Mouse (Mus musculus) kidney, embryonic 16.5 days (tissue): ENCODE data around the gene Smchd1. TPM values are rescaled to one million over a fixed set of nuclear protein-coding genes. Genes with fewer than 3 reads are reported as not detected.

Experiments
- ATAC-seq: fragments of 200-750 bp; cut with Nextera tagmentation; 2 replicates; pipeline ENCODE4 v1.8.0; 2017; ENCODE audit warnings: moderate TSS enrichment; ENCODE audit not compliant: low FRiP score, low TSS enrichment
- H3K27ac ChIP-seq: fragments of 300-500 bp; sonication (generic); 2 replicates; pipeline ENCODE4 v1.5.1; 2014; ENCODE audit warnings: low read length
- H3K27me3 ChIP-seq: fragments of 300-500 bp; sonication (generic); 2 replicates; pipeline ENCODE4 v1.6.1; 2014; ENCODE audit warnings: low read length, control low read depth, mixed read lengths; ENCODE audit not compliant: insufficient read depth
- H3K36me3 ChIP-seq: fragments of 300-500 bp; sonication (generic); 2 replicates; pipeline ENCODE4 v1.6.1; 2014; ENCODE audit warnings: low read length, control low read depth, mixed read lengths; ENCODE audit not compliant: insufficient read depth
- H3K4me1 ChIP-seq: fragments of 300-500 bp; sonication (generic); 2 replicates; pipeline ENCODE4 v1.6.1; 2014; ENCODE audit warnings: low read length, control low read depth, mixed read lengths; ENCODE audit not compliant: insufficient read depth
- H3K4me2 ChIP-seq: fragments of 300-500 bp; sonication (generic); replicated peaks from 2 replicates; pipeline ENCODE4 v1.6.1; 2014; ENCODE audit warnings: low read depth, low read length
- H3K4me3 ChIP-seq: fragments of 300-500 bp; sonication (generic); 2 replicates; pipeline ENCODE4 v1.5.1; 2014; ENCODE audit warnings: mild to moderate bottlenecking, low read length
- H3K9ac ChIP-seq: fragments of 300-500 bp; sonication (generic); replicated peaks from 2 replicates; pipeline ENCODE4 v1.6.1; 2014; ENCODE audit warnings: low read length
- H3K9me3 ChIP-seq: fragments of 300-500 bp; sonication (generic); 2 replicates; pipeline ENCODE4 v1.6.1; 2016; ENCODE audit warnings: low read length, control low read depth
- WGBS: fragments of 180-500 bp; shearing (Covaris S2); extraction: QIAGEN DNeasy Blood & Tissue Kit; methylation state at CpG from one replicate; pipeline ENCODE4 v1.1.7; 2014; 5-methylcytosine and 5-hydroxymethylcytosine counted together
- polyA plus RNA-seq: library from polyadenylated mRNA; unstranded; fragments of >200 nt; fragmentation: Nextera tagmentation; extraction: Ambion mirVana; gene quantifications from 2 replicates; pipeline ENCODE4 v1.2.1, GENCODE M21; 2015

Smchd1 gene
- polyA plus RNA-seq, 1 experiment from 2014 or later, result 54.7 TPM

DNA sequence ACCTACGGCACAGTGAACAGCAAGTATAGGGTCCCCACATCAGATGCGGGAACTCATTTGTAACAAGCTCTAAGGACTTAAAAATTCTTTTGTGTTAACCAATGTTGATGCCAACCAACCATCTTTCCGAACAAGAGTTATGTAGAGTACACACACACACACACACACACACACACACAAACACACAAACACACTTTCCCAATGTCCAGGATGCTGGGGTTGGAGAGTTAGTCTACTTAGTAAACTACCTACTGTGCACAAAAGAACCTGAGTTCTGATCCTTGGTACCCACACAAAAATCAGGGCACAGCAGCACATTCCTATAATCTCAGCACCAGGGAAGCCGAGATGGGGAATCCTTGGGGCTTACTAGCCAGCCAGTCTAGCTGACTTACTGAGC, 157.6 kb downstream of the Smchd1 start:
- H3K9ac ChIP-seq, result no peak overlapping the region
- 0 out of 2 replicates have a peak, but pooled peaks cover 3% of the 10 kb centered on the region for H3K27me3 ChIP-seq
- no peak overlapping the region for H3K4me2 ChIP-seq
- no peak overlapping the region for H3K27ac ChIP-seq
- WGBS, result 88% methylated on average over 4 of the region's 4 CpGs
- no peaks in the 10 kb centered on the region for H3K36me3 ChIP-seq
- H3K4me3 ChIP-seq, result no peak overlapping the region
- H3K9me3 ChIP-seq, result no peaks in the 10 kb centered on the region
- ATAC-seq, result no peak
- no peaks in the 10 kb centered on the region for H3K4me1 ChIP-seq

- H3K9ac ChIP-seq, result no peak overlapping the region
- no peaks in the 10 kb centered on the region for H3K36me3 ChIP-seq
- H3K4me2 ChIP-seq, result no peak overlapping the region
- WGBS, result 80% methylated on average over 4 of the region's 4 CpGs
- ATAC-seq, result no peak
- no peak overlapping the region for H3K4me3 ChIP-seq
- H3K4me1 ChIP-seq, result peaks cover 11% of the 10 kb centered on the region; the same call in 1 of the 2 replicates
- peaks cover 21% of the 10 kb centered on the region for H3K27me3 ChIP-seq
- no peaks in the 10 kb centered on the region for H3K9me3 ChIP-seq
- H3K27ac ChIP-seq, result no peak overlapping the region
Measured at GRCm38 (mm10) chr17:71314315-71314714, 160.8 kb downstream of the Smchd1 start.

GRCm38 (mm10) chr17:71311340-71312171, 163.6 kb downstream of the Smchd1 start, which contains the start of gene Emilin2:
Gene Emilin2, minus strand, starts transcription at chr17:71311978.
- peaks cover 24% of the 10 kb centered on the region for H3K27me3 ChIP-seq
- no peak for ATAC-seq
- H3K9ac ChIP-seq, result peak within 1 kb of the TSS; percentile 65
- 7% methylated on average over 20 of the region's 20 CpGs for WGBS
- peak within 1 kb of the TSS; percentile 99 for H3K4me2 ChIP-seq
- H3K4me3 ChIP-seq, result peak within 1 kb of the TSS; percentile 67
- no peak within 1 kb of the TSS for H3K27ac ChIP-seq
- peaks cover 11% of the 10 kb centered on the region; the same call in 1 of the 2 replicates for H3K4me1 ChIP-seq
- no peaks in the 10 kb centered on the region for H3K36me3 ChIP-seq
- no peaks in the 10 kb centered on the region for H3K9me3 ChIP-seq

DNA sequence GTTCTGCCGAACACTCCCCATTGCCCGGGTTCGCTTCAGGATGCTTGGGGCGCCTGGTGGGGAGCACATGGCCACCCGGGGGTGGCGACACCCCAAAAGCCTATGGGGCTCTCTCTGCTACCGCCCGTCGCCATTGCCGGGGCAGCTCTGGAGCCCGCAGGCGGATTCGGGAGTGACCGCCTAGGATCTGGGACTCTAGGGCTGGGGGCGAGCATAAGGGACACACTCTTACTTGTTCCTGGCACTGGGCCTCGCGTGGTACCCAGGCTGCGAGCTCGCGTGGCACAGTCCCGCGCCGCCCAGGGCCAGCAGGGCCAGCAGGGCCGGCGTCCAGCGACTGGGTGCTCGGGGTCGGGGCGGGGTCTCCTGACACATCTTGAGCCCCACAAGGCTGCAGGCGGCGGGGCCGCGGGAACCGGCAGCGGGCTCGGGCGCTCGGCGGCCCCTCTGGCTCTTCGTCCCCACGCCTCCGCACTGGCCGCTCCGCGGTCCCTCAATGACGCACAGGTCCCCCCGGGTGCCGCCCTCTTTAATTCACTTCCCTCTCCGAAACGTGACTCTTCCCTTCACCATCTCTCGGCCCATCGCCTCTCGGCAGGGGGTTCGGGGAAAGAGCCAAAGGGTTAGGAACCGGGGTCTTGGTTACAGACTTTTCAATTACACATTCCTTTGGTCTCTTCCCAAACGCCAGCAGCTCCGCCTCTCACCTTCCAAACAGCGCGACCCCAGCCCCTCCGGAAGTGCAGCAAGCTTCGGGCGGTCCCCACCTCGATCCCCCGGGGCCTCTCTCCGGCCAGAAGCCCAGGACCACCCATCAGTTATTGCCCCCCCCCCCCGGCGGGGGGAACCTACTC, 164.4 kb downstream of the Smchd1 start:
- peaks cover 24% of the 10 kb centered on the region for H3K27me3 ChIP-seq
- H3K9ac ChIP-seq, result peak overlapping the region; percentile 65
- under 1% methylated on average over 66 of the region's 67 CpGs for WGBS
- H3K4me3 ChIP-seq, result peak overlapping the region; percentile 67
- peaks cover 11% of the 10 kb centered on the region; the same call in 1 of the 2 replicates for H3K4me1 ChIP-seq
- peak overlapping the region; percentile 99 for H3K4me2 ChIP-seq
- no peaks in the 10 kb centered on the region for H3K9me3 ChIP-seq
- ATAC-seq, result peak; percentile 81
- no peaks in the 10 kb centered on the region for H3K36me3 ChIP-seq
- no peak overlapping the region for H3K27ac ChIP-seq

GRCm38 (mm10) chr17:71309711-71310485, 165.2 kb downstream of the Smchd1 start:
- no peak for ATAC-seq
- H3K4me1 ChIP-seq, result peaks cover 11% of the 10 kb centered on the region; the same call in 1 of the 2 replicates
- H3K9me3 ChIP-seq, result no peaks in the 10 kb centered on the region
- peak overlapping the region; percentile 67 for H3K4me3 ChIP-seq
- H3K27ac ChIP-seq, result no peak overlapping the region
- peaks cover 24% of the 10 kb centered on the region for H3K27me3 ChIP-seq
- no peaks in the 10 kb centered on the region for H3K36me3 ChIP-seq
- peak overlapping the region; percentile 65 for H3K9ac ChIP-seq
- H3K4me2 ChIP-seq, result peak overlapping the region; percentile 99
- 7% methylated on average over 23 of the region's 23 CpGs for WGBS

DNA sequence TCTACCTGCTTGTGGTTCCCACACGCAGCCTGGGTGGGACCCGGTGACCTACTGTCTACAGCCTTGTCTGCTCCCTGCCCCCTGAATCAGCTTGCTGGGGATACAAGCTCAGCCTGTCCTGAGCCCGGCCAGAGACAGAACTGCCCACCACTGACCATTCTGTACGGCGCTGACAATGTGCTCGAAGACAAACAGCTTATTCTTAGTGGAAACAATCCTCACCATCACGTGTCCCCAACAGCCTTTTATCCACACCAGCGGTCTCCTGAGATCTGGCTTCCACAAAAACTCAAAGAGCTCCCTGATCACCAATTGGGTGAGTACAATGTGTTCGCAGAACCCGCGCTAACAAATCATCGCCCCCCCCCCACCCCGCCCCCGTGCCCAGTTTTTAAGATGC, 166.0 kb downstream of the Smchd1 start:
- no peaks in the 10 kb centered on the region for H3K36me3 ChIP-seq
- peaks cover 24% of the 10 kb centered on the region for H3K27me3 ChIP-seq
- no peak overlapping the region for H3K27ac ChIP-seq
- no peak for ATAC-seq
- peaks cover 11% of the 10 kb centered on the region; the same call in 1 of the 2 replicates for H3K4me1 ChIP-seq
- no peak overlapping the region for H3K9ac ChIP-seq
- WGBS, result 43% methylated on average over 14 of the region's 14 CpGs
- no peaks in the 10 kb centered on the region for H3K9me3 ChIP-seq
- H3K4me2 ChIP-seq, result no peak overlapping the region
- H3K4me3 ChIP-seq, result no peak overlapping the region

- no peak overlapping the region for H3K4me2 ChIP-seq
- H3K9ac ChIP-seq, result no peak overlapping the region
- ATAC-seq, result no peak
- no peaks in the 10 kb centered on the region for H3K36me3 ChIP-seq
- H3K4me3 ChIP-seq, result no peak overlapping the region
- peaks cover 11% of the 10 kb centered on the region; the same call in 1 of the 2 replicates for H3K4me1 ChIP-seq
- no peaks in the 10 kb centered on the region for H3K9me3 ChIP-seq
- peaks cover 24% of the 10 kb centered on the region for H3K27me3 ChIP-seq
- WGBS, result 94% methylated on average over 5 of the region's 5 CpGs
- H3K27ac ChIP-seq, result no peak overlapping the region
Measured at GRCm38 (mm10) chr17:71308296-71308695, 166.8 kb downstream of the Smchd1 start.

GRCm38 (mm10) chr17:71307251-71307790, 167.8 kb downstream of the Smchd1 start:
- 88% methylated on average over 10 of the region's 10 CpGs for WGBS
- Histone ChIP-seq H3K9me3 (no peaks in the 10 kb centered on the region), H3K9ac (no peak overlapping the region), H3K4me2 (no peak overlapping the region), H3K4me1 (peaks cover 11% of the 10 kb centered on the region; the same call in 1 of the 2 replicates), H3K27me3 (peaks cover 20% of the 10 kb centered on the region), H3K36me3 (no peaks in the 10 kb centered on the region), H3K27ac (no peak overlapping the region), H3K4me3 (no peak overlapping the region)
- no peak for ATAC-seq

- no peak overlapping the region for H3K27ac ChIP-seq
- H3K9ac ChIP-seq, result no peak overlapping the region
- peaks cover 17% of the 10 kb centered on the region for H3K27me3 ChIP-seq
- WGBS, result 89% methylated on average over 4 of the region's 4 CpGs
- no peaks in the 10 kb centered on the region for H3K9me3 ChIP-seq
- no peak overlapping the region for H3K4me3 ChIP-seq
- ATAC-seq, result no peak
- H3K4me2 ChIP-seq, result no peak overlapping the region
- H3K4me1 ChIP-seq, result peaks cover 11% of the 10 kb centered on the region; the same call in 1 of the 2 replicates
- no peaks in the 10 kb centered on the region for H3K36me3 ChIP-seq
Measured at GRCm38 (mm10) chr17:71306716-71307115, 168.4 kb downstream of the Smchd1 start.
